Mouse (Mus musculus) heart, postnatal 0 days (tissue): ENCODE results near the gene Trir.

Experiments used
- CTCF ChIP-seq: IDR thresholded peaks from 2 replicates; pipeline ENCODE4 v1.5.1; 2016; ENCODE audit warnings: antibody characterized with exemption, control low read depth, low read depth
- EP300 ChIP-seq: IDR thresholded peaks from 2 replicates; pipeline ENCODE4 v1.6.1; 2016; ENCODE audit warnings: antibody characterized with exemption, low read depth

- TF ChIP-seq CTCF: no peak
- no peak for TF ChIP-seq EP300
These were observed 48.0 kb downstream of the Trir start for GRCm38 (mm10) chr8:85074617-85075016.
